Mouse (Mus musculus): ENCODE results near the gene Ank3. TPM values are rescaled to one million over a fixed set of nuclear protein-coding genes. Genes with fewer than 3 reads are reported as not detected.
A peak's percentile ranks its signal among the peaks of the same experiment; 100 is the strongest.

Ank3 gene
- polyA plus RNA-seq, 1 experiment from 2014 or later, result 48.8 TPM

DNA sequence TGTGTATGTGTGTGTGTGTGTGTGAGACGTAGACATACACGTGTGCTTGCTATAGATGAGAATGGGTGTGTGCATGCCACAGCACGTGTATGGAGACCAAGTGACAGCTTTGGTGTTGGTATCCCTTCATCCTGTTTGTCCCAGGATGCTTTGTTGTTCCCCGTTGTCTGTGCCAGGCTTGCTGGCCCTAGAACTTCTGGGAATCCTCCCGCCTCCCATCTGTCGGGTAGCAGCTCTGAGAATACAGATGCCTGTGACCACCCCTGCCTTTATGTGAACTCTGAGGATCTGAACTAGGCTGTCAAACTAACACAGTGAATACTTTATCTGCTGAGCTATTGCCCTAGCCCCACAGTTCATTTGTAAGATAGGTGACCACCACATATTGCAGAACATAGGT is 330.3 kb downstream of the Ank3 start:
- Histone ChIP-seq H3K27me3 (ENCODE audit: insufficient read depth, low read length) (no peaks in the 10 kb centered on the region), H3K27ac (no peak overlapping the region), H3K4me1 (replicated peaks; ENCODE audit: insufficient read depth, low read length) (no peaks in the 10 kb centered on the region), H3K36me3 (ENCODE audit: insufficient read depth, low read length) (no peaks in the 10 kb centered on the region), H3K9ac (ENCODE audit: low read depth, low read length) (no peak overlapping the region), H3K4me3 (replicated peaks; ENCODE audit: low read depth, low read length) (no peak overlapping the region), H3K4me2 (ENCODE audit: low read length) (no peak overlapping the region), H3K9me3 (replicated peaks; ENCODE audit: low read length) (no peaks in the 10 kb centered on the region)
- WGBS, result 84% methylated on average over 6 of the region's 6 CpGs
- DNase-seq (ENCODE audit: low spot score) (no peak), ATAC-seq (replicated peaks; ENCODE audit: low FRiP score, low read depth) (no peak)
- no peak for TF ChIP-seq CTCF (IDR thresholded peaks at IDR 0.05; ENCODE audit: low read depth)

DNA sequence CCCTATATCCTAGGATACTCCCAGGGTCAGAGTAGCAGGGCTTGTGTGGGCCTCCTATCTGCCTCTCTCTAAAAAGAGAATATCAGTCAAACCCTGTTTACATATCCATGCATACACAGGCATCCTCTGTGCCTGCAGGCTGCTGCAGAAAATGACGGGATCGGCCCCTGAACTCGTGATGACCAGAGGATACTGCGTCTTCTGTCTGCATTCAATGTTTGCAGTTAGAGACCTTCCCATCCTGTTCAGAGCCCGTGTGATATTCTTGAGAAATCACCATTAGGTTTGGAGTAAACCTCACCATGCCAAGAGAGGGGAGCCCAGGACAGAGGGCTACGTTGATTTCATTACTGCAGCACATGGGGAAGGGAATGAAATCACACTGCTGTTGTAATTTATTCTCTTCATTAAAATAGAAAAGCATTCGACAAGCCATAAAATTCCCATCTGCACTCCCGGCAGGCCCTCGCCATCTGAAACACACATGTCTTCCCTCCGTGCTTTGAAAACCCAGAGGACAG is 331.8 kb downstream of the Ank3 start:
- Histone ChIP-seq H3K27ac (no peak overlapping the region), H3K4me2 (ENCODE audit: low read length) (no peak overlapping the region), H3K4me1 (replicated peaks; ENCODE audit: insufficient read depth, low read length) (no peaks in the 10 kb centered on the region), H3K36me3 (ENCODE audit: insufficient read depth, low read length) (no peaks in the 10 kb centered on the region), H3K9me3 (replicated peaks; ENCODE audit: low read length) (no peaks in the 10 kb centered on the region), H3K4me3 (replicated peaks; ENCODE audit: low read depth, low read length) (no peak overlapping the region), H3K9ac (ENCODE audit: low read depth, low read length) (no peak overlapping the region), H3K27me3 (ENCODE audit: insufficient read depth, low read length) (no peaks in the 10 kb centered on the region)
- WGBS, result 40% methylated on average over 10 of the region's 10 CpGs
- ATAC-seq (replicated peaks; ENCODE audit: low FRiP score, low read depth) (no peak), DNase-seq (ENCODE audit: low spot score) (no peak)
- TF ChIP-seq CTCF (IDR thresholded peaks at IDR 0.05; ENCODE audit: low read depth), result no peak

DNA sequence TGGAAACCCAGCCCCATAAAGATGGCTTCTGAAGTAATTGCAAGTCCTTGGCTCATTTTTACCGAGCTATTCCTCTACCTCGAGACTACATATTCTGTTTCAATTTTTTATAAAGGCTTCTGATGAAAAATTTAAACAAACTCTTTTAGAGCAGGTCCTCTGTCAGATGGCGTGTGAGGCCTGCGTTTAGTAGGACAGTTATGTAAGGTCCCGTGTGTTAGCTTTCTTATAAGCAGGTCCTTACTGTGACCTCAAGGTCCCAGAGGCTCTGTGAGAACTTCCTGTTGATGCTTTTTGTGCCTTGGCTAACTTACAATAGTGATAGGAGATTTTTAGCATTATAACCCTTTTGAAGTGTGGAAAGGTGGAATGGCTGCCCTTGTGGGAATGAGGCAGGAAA is 332.8 kb downstream of the Ank3 start:
- WGBS, result 70% methylated on average over 5 of the region's 5 CpGs
- H3K4me3 ChIP-seq (replicated peaks; ENCODE audit: low read depth, low read length), result no peak overlapping the region
- H3K9ac ChIP-seq (ENCODE audit: low read depth, low read length), result no peak overlapping the region
- no peak for TF ChIP-seq CTCF (IDR thresholded peaks at IDR 0.05; ENCODE audit: low read depth)
- no peaks in the 10 kb centered on the region for H3K27me3 ChIP-seq (ENCODE audit: insufficient read depth, low read length)
- no peak overlapping the region for H3K4me2 ChIP-seq (ENCODE audit: low read length)
- H3K4me1 ChIP-seq (replicated peaks; ENCODE audit: insufficient read depth, low read length), result no peaks in the 10 kb centered on the region
- no peaks in the 10 kb centered on the region for H3K36me3 ChIP-seq (ENCODE audit: insufficient read depth, low read length)
- no peak overlapping the region for H3K27ac ChIP-seq
- DNase-seq (ENCODE audit: low spot score) (no peak), ATAC-seq (replicated peaks; ENCODE audit: low FRiP score, low read depth) (no peak)
- no peaks in the 10 kb centered on the region for H3K9me3 ChIP-seq (replicated peaks; ENCODE audit: low read length)

DNA sequence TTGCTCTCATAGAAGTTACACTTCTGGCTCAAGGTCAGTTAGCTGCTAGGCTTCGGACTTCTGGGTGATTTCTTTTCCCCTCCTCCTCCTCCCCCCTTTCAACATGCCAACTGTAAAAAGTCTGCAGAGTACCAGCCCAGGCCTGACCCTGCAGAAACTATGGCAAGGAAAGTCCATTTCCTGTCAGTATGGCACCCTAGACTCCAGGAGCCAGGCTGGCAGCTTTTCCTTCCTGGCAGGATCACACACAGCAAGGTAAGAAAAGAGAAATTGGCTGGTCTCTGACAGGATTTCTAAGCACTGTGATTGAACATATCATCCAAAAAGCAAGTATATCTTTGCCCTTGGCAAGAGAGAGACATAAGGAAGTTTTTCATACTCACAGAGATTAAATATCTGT is 333.3 kb downstream of the Ank3 start:
- Histone ChIP-seq H3K36me3 (ENCODE audit: insufficient read depth, low read length) (no peaks in the 10 kb centered on the region), H3K27ac (no peak overlapping the region)
- no peak for TF ChIP-seq CTCF (IDR thresholded peaks at IDR 0.05; ENCODE audit: low read depth)

DNA sequence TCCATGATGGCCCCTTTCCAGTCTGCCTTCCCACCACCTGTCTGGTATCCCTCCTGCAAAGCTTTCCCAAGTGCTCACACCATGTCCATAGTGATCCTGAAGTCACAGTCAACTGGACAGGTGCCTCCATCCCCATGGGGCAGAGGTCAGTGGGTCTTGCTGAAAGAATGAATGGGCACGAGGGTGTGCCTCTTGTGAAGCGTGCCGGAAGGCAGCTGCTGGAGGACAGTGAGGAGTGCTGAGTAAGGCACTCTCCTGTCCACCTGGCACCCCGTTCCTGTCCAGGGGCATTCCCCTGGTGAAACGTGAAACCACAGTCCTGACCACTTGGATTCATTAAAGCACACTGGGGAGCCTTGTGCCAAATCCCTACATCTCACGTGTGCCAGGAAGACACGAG is 337.7 kb downstream of the Ank3 start:
- H3K9ac ChIP-seq (ENCODE audit: low read depth, low read length), result no peak overlapping the region
- TF ChIP-seq CTCF (IDR thresholded peaks at IDR 0.05; ENCODE audit: low read depth), result no peak
- H3K36me3 ChIP-seq (ENCODE audit: insufficient read depth, low read length), result no peaks in the 10 kb centered on the region
- 45% methylated on average over 7 of the region's 7 CpGs for WGBS
- H3K27me3 ChIP-seq (ENCODE audit: insufficient read depth, low read length), result no peaks in the 10 kb centered on the region
- no peak overlapping the region for H3K4me3 ChIP-seq (replicated peaks; ENCODE audit: low read depth, low read length)
- H3K4me2 ChIP-seq (ENCODE audit: low read length), result no peak overlapping the region
- H3K27ac ChIP-seq, result no peak overlapping the region
- H3K4me1 ChIP-seq (replicated peaks; ENCODE audit: insufficient read depth, low read length), result no peaks in the 10 kb centered on the region
- no peaks in the 10 kb centered on the region for H3K9me3 ChIP-seq (replicated peaks; ENCODE audit: low read length)
- no peak for DNase-seq (ENCODE audit: low spot score)
- ATAC-seq (replicated peaks; ENCODE audit: low FRiP score, low read depth), result peak; percentile 71

More for the DNA sequence above, 333.3 kb downstream of the Ank3 start:
- DNase-seq (ENCODE audit: low spot score) (no peak), ATAC-seq (replicated peaks; ENCODE audit: low FRiP score, low read depth) (no peak)
- Histone ChIP-seq H3K9ac (ENCODE audit: low read depth, low read length) (no peak overlapping the region), H3K4me3 (replicated peaks; ENCODE audit: low read depth, low read length) (no peak overlapping the region), H3K4me1 (replicated peaks; ENCODE audit: insufficient read depth, low read length) (no peaks in the 10 kb centered on the region), H3K4me2 (ENCODE audit: low read length) (no peak overlapping the region), H3K9me3 (replicated peaks; ENCODE audit: low read length) (no peaks in the 10 kb centered on the region), H3K27me3 (ENCODE audit: insufficient read depth, low read length) (no peaks in the 10 kb centered on the region)
- 62% methylated on average over 1 of the region's 1 CpGs for WGBS

DNA sequence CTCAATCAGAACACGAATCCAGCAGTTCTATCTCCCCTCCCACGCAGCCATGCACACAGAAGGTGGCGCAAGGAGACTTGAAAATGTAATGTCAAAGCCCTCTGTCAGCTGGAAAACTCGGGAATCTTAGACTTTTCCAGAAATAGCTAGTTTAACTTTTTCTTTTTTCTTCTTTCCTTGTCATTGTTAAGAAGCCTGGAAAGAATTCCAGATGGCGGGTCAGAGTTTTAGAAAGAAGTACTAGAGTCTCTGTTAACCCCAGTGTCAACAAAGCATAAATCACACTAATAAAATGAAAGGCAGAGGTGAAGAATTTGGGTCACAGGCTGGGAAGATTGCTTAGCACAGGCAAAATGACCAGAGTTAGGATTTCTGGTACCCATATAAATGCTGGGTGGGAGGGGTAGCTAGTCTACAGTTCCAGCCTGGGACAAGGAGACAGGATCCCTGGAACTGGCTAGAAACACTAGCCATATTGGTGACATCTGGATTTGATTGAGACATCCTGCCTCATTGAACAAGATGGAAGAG is 340.2 kb downstream of the Ank3 start:
- Histone ChIP-seq H3K36me3 (ENCODE audit: insufficient read depth, low read length) (no peaks in the 10 kb centered on the region), H3K9ac (ENCODE audit: low read depth, low read length) (no peak overlapping the region), H3K27me3 (ENCODE audit: insufficient read depth, low read length) (no peaks in the 10 kb centered on the region), H3K9me3 (replicated peaks; ENCODE audit: low read length) (no peaks in the 10 kb centered on the region), H3K4me1 (replicated peaks; ENCODE audit: insufficient read depth, low read length) (no peaks in the 10 kb centered on the region), H3K4me3 (replicated peaks; ENCODE audit: low read depth, low read length) (no peak overlapping the region), H3K4me2 (ENCODE audit: low read length) (peak overlapping the region; percentile 25; the same call in 1 of the 2 replicates), H3K27ac (no peak overlapping the region)
- DNase-seq (ENCODE audit: low spot score) (peak; percentile 94), ATAC-seq (replicated peaks; ENCODE audit: low FRiP score, low read depth) (peak; percentile 72)
- peak; percentile 48; the same call in 1 of the 2 replicates for TF ChIP-seq CTCF (IDR thresholded peaks at IDR 0.05; ENCODE audit: low read depth)
- WGBS, result 21% methylated on average over 5 of the region's 5 CpGs

DNA sequence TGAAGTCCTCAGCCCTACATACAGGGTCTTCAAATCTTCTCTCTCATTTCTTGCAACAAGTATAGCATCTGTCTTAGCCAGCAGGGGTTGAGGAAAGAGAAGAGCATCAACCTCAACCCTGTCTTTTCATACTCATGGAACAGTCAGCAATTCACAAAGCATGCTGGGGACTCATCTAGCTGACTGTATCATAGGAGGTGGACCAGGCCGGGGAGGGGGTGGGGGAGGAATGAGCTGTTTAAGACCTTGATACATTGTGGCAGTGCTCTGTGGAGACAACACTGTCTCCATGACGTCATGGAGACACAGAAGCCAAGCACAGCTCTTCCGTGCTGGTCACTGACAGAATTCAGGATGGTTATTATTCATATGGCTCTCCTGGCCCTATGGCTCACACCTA is 344.0 kb downstream of the Ank3 start:
- no peak overlapping the region for H3K27ac ChIP-seq
- no peak overlapping the region for H3K4me2 ChIP-seq (ENCODE audit: low read length)
- DNase-seq (ENCODE audit: low spot score) (no peak), ATAC-seq (replicated peaks; ENCODE audit: low FRiP score, low read depth) (no peak)
- H3K9ac ChIP-seq (ENCODE audit: low read depth, low read length), result no peak overlapping the region
- no peak for TF ChIP-seq CTCF (IDR thresholded peaks at IDR 0.05; ENCODE audit: low read depth)
- no peaks in the 10 kb centered on the region for H3K36me3 ChIP-seq (ENCODE audit: insufficient read depth, low read length)
- 0 out of 2 replicates have a peak, but pooled peaks cover 8% of the 10 kb centered on the region for H3K4me1 ChIP-seq (replicated peaks; ENCODE audit: insufficient read depth, low read length)
- H3K27me3 ChIP-seq (ENCODE audit: insufficient read depth, low read length), result no peaks in the 10 kb centered on the region
- no peaks in the 10 kb centered on the region for H3K9me3 ChIP-seq (replicated peaks; ENCODE audit: low read length)
- 75% methylated on average over 3 of the region's 3 CpGs for whole genome bisulfite sequencing
- H3K4me3 ChIP-seq (replicated peaks; ENCODE audit: low read depth, low read length), result no peak overlapping the region

All from kidney, postnatal 0 days (tissue).